Mouse (Mus musculus) brain, embryonic 14.5 days (tissue): ENCODE data around the gene Csrp3. TPM values are rescaled to one million over a fixed set of nuclear protein-coding genes. Genes with fewer than 3 reads are reported as not detected.
A peak's percentile ranks its signal among the peaks of the same experiment; 100 is the strongest.

Experiments used
- DNase-seq: peaks from one replicate; pipeline ENCODE4 v3.0.0-alpha.2; 2011; ENCODE audit warnings: low read depth
- CTCF ChIP-seq: fragments of 200-500 bp; IDR thresholded peaks from 2 replicates; pipeline ENCODE4 v1.5.1; 2012; ENCODE audit warnings: inconsistent platforms, mild to moderate bottlenecking, moderate library complexity, borderline replicate concordance; ENCODE audit not compliant: insufficient read depth, insufficient read length; ENCODE audit errors: extremely low read depth
- POLR2A ChIP-seq: fragments of 200-500 bp; IDR thresholded peaks from 2 replicates; pipeline ENCODE4 v1.6.1; 2012; ENCODE audit warnings: mild to moderate bottlenecking, inconsistent platforms, borderline replicate concordance; ENCODE audit not compliant: poor library complexity, insufficient read depth, insufficient read length, severe bottlenecking; ENCODE audit errors: extremely low read depth
- polyA plus RNA-seq: library from polyadenylated mRNA; depleted of rRNA; stranded (reverse); fragments of >200 nt; gene quantifications from 2 replicates; pipeline ENCODE4 v1.2.3, GENCODE M21; 2012; rRNA removed

Gene Csrp3
- polyA plus RNA-seq, 1 experiment: not detected

DNA sequence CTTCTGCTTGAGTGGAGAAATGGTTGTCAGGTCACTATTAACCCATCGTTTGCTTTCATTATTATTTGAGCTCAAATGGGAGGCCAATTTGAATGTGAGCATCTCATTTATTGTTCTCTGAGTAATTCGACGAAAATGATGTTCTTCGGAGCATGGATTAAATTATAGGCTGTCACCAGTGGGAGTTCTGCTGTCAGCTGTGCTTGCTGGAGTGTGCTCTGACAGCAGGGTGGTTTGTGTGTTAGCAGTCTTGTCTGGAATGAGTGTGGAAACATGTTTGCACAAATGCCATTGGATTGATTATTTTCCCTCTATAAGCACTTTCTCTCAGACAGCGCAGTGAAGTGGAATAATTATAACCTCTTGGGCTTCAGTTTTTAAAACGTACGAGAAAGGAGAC, 44.5 kb downstream of the Csrp3 start:
- TF ChIP-seq CTCF: no peak
- no peak for TF ChIP-seq POLR2A
- DNase-seq: peak; percentile 86

DNA sequence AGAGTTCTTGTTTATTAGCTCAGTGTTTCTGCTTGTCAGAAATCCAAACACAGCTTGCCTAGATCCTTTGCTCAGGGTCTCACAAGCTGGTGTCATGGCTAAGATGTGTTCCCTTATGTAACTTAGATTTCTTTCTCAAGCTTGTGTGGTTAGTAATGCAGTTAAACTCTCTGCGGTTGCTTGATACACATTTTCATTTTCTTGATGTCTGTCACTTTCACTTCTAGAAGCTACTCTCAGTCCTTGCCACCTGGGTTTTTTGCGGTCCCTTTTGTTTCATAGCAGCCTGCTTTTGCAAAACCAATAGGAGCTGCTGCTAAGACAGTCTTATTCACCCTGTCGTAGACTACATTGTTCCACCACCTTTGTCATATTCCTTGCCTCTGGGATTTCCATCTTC, 52.7 kb downstream of the Csrp3 start:
- no peak for DNase-seq
- TF ChIP-seq POLR2A (no peak), CTCF (no peak)

DNA sequence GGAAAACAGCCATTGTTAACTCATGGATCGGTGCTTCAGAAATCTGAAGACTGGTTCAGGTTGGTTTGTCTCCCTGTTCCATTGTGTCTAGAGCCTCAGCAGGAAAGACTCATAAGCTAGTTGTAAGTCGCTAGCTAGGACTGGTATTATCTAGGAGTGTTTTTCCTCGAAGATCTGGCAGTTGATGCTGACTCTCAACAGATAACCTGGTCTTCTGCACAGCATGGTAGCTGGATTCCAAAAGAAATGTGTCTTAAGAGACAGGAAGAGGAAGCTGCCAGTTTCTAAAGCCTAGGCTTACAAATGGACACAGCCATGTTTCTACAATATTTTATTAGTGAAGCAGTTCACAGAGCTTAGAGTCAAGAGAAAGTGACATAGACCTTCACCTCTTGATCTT, 56.4 kb downstream of the Csrp3 start:
- no peak for DNase-seq
- no peak for TF ChIP-seq CTCF
- TF ChIP-seq POLR2A: no peak

DNA sequence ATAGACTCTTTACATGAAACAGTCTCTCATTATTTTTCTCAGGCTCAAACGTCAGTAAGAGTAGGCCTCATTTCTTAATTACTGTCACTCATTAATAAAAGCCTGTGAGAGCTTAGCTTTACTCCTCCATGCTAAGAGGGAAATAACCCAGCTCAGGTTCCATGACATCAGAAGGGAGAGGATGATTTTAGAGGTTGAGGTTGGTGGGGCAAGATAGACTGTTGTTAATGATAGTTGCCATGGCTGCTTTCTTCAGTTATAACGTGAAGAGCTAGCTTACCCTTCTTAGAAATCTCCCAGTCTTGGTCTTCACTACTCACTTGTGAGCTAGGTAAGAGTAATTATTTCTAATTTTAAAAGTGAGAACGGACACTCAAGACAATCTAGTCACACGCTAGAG, 57.7 kb downstream of the Csrp3 start:
- no peak for TF ChIP-seq POLR2A
- no peak for TF ChIP-seq CTCF

DNA sequence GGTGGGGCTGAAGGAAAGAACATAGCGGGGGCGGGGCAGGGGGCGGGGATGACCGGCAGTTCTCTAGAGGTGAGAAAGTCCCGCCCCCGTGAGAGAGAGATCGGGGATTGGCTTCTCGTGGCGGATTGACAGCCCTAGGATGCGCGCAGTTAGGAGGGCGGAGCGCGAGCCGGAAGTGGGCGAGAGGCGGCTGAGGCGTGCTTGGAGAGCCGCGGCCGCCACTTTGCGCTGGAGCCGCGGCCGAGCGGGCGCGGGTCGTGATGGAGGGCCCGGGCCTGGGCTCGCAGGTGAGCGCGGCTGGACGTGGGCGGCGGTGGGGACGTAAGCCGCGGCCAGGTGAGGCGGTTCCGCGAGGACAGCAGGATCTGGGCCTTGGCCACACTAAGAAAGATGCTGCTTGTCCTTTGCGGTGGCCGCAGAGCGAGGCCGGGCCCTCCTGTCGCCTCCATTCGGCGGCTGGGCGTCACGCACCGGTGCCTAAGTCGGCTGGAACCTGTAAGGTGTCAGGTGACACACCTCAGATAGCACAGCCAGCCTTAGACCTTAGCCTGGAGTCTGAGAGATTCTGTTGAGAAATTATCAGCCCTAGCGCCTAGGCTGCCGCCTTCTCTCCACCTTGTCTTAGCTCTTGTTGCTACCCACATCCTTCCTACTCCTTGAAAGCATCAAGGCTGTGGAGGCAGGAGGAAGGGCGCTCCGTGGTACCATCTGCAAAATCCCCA, 58.8 kb downstream of the Csrp3 start, which contains the start of gene Zdhhc13:
Gene Zdhhc13, plus strand, starts transcription at position 153 of the 722 bp plus-strand sequence.
- TF ChIP-seq POLR2A (peak; percentile 92), CTCF (no peak)
- peak; percentile 97 for DNase-seq

More for the DNA sequence above, 57.7 kb downstream of the Csrp3 start:
- peak; percentile 12 for DNase-seq

DNA sequence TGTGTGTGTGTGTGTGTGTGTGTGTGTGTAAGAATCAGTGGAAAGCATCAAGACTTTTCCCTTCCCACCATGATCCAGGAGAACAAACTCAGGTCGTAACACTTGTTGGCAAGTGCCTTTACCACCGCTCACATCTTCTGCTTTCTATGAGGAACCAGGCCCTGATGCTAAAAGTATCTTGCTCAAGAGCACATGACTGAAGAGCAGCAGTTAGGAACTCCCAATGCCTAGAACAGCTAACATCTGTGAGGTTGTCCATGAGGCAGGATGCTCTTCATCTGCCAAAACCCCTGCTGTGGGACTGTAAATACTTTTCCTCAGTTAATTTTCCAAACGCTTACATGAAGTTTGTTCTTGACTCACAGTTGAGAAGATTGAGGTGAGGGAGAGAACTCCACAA, 59.5 kb downstream of the Csrp3 start:
- DNase-seq: no peak
- TF ChIP-seq CTCF (no peak), POLR2A (no peak)

DNA sequence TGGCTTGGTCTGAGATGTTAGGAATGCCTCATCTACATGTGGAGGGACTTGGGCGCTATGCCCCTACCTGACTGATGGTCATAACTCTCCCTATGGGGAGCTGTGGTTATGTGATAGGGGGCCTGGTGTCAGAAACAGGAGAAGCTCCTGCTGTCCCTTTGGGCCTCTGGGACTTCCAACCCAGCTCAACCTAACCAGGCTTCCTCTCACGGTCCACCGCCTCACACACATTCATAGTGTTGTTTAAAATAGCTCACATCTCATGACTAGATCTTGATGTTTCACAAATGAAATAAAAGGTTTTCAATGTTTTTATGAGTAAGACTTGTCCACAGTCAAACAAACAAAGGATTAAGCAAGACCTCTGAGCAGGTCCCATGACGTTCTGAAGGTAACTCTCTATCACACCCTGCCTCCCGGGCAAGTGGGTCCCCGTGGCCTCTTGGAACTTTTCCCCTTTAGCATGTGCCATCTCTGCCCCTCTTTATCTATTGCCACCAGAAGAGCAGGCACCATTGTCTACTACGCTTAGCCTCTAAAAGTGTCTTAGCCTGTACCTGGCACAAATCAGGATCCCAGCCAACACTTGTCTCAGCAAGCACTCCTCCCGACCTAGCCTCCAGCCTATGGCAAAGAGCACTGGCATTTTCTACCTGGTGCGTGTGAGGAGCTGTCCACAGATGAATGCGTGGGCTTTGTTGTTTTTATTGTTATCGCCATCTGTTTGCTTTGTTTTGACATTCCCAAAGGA, 62.9 kb downstream of the Csrp3 start:
- DNase-seq: no peak
- TF ChIP-seq CTCF (no peak), POLR2A (no peak)

DNA sequence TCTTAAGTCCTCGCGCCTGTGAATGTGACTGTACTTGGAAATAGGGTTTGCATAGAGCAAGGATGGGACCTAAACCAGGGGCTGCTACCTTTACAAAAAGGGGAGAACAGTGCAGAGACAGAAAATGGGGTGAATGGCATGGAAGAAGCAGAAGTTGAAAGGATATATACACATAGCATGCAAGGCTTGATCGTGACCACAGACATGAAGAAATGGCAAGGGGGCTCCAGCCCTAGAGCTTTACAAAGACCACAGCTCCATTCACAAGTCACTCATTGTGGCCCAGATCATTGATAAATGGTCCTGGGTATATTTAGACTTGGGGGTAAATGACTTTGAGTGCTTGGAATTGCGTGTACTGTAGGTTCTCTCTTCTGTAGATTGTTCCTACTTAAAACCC, 65.4 kb downstream of the Csrp3 start:
- TF ChIP-seq CTCF: no peak
- TF ChIP-seq POLR2A: no peak
- no peak for DNase-seq

Other genes starting within 250 kb of the Csrp3 start
- not detected in 2 replicates for gene Mrgprb3, start 204.2 kb downstream of the Csrp3 start, polyA plus RNA-seq
- gene Zdhhc13, start 59.0 kb downstream of the Csrp3 start, polyA plus RNA-seq: 33.5 and 45.8 TPM in 2 replicates
- 5.7 and 7.6 TPM in 2 replicates for gene E2f8, start 33.6 kb upstream of the Csrp3 start, polyA plus RNA-seq
- gene Nav2, start 60.7 kb upstream of the Csrp3 start, polyA plus RNA-seq: 10.1 and 28.3 TPM in 2 replicates